Mouse (Mus musculus) heart, postnatal 0 days (tissue): ENCODE measurements around the gene Poln.

Experiments
- CTCF ChIP-seq: IDR thresholded peaks from 2 replicates; pipeline ENCODE4 v1.5.1; 2016; ENCODE audit warnings: antibody characterized with exemption, control low read depth, low read depth
- EP300 ChIP-seq: IDR thresholded peaks from 2 replicates; pipeline ENCODE4 v1.6.1; 2016; ENCODE audit warnings: antibody characterized with exemption, low read depth

DNA sequence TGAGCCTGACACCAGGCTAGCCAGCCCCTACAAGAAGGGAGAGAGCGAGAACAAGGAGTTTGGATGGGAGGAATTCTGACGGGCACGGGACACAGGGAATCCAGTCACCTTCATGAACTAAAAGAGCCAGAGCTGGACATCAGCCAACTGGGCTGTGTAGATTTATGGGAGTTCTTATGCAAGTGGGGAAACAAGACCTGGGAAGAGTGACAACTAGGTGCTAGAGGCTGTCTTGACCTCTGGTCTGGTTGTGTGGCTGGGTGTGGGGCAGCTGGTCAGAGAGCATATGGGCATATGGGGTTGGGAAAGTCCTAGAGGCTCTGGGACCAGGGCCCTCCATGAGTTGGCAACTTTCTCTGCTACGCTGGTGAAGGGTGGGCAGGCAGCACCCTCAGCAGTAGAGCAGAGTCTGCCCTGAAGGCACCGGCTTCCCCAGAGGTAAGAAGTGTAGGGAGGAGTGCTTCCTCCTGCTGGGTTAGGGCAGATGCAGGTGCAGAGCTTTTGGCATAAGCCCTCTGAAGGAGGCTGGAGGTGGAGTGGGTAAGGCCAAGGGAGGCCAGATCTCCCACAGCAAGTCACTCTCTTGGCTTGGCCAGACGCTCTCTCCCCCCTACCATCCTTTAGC lies 169.7 kb downstream of the Poln start:
- TF ChIP-seq CTCF (no peak), EP300 (no peak)
